Mouse (Mus musculus): ENCODE measurements around the gene Gpc4. TPM values are rescaled to one million over a fixed set of nuclear protein-coding genes. Genes with fewer than 3 reads are reported as not detected.

Gpc4 gene
- polyA plus RNA-seq, 1 experiment from 2014 or later = 36.2 TPM

- no peak for ATAC-seq (ENCODE audit: insufficient read depth)
- H3K27ac ChIP-seq (ENCODE audit: low read depth) = no peak overlapping the region
- no peaks in the 10 kb centered on the region for H3K9me3 ChIP-seq (ENCODE audit: low read depth, low read length)
- TF ChIP-seq CTCF (IDR thresholded peaks at IDR 0.05; ENCODE audit: low read depth) = no peak
- H3K4me3 ChIP-seq (ENCODE audit: low read depth, low read length) = no peak overlapping the region
- no peak for DNase-seq
- H3K4me2 ChIP-seq = no peak overlapping the region
- H3K36me3 ChIP-seq (ENCODE audit: insufficient read depth) = no peaks in the 10 kb centered on the region
- no peaks in the 10 kb centered on the region for H3K27me3 ChIP-seq (ENCODE audit: insufficient read depth, low read length)
- no peaks in the 10 kb centered on the region for H3K4me1 ChIP-seq (ENCODE audit: insufficient read depth)
- H3K9ac ChIP-seq = no peak overlapping the region
These were observed 19.5 kb downstream of the Gpc4 start for GRCm38 (mm10) chrX:52145563-52145962.

- H3K4me2 ChIP-seq = no peak overlapping the region
- no peak overlapping the region for H3K4me3 ChIP-seq (ENCODE audit: low read depth, low read length)
- H3K36me3 ChIP-seq (ENCODE audit: insufficient read depth) = no peaks in the 10 kb centered on the region
- no peaks in the 10 kb centered on the region for H3K27me3 ChIP-seq (ENCODE audit: insufficient read depth, low read length)
- no peak for DNase-seq
- H3K27ac ChIP-seq (ENCODE audit: low read depth) = no peak overlapping the region
- no peaks in the 10 kb centered on the region for H3K4me1 ChIP-seq (ENCODE audit: insufficient read depth)
- no peak overlapping the region for H3K9ac ChIP-seq
- no peak for ATAC-seq (ENCODE audit: insufficient read depth)
- 70% methylated on average over 7 of the region's 7 CpGs for WGBS
- no peaks in the 10 kb centered on the region for H3K9me3 ChIP-seq (ENCODE audit: low read depth, low read length)
- TF ChIP-seq CTCF (IDR thresholded peaks at IDR 0.05; ENCODE audit: low read depth) = no peak
These were observed 20.6 kb downstream of the Gpc4 start for GRCm38 (mm10) chrX:52144491-52144890.

- Histone ChIP-seq H3K9me3 (ENCODE audit: low read depth, low read length) (no peaks in the 10 kb centered on the region), H3K9ac (no peak overlapping the region), H3K4me2 (no peak overlapping the region), H3K27me3 (ENCODE audit: insufficient read depth, low read length) (no peaks in the 10 kb centered on the region), H3K36me3 (ENCODE audit: insufficient read depth) (no peaks in the 10 kb centered on the region), H3K4me3 (ENCODE audit: low read depth, low read length) (no peak overlapping the region), H3K4me1 (ENCODE audit: insufficient read depth) (no peaks in the 10 kb centered on the region), H3K27ac (ENCODE audit: low read depth) (no peak overlapping the region)
- DNase-seq (no peak), ATAC-seq (ENCODE audit: insufficient read depth) (no peak)
- TF ChIP-seq CTCF (IDR thresholded peaks at IDR 0.05; ENCODE audit: low read depth) = no peak
These were observed 24.7 kb downstream of the Gpc4 start for GRCm38 (mm10) chrX:52140316-52140715.

GRCm38 (mm10) chrX:52138461-52139075 lies 26.5 kb downstream of the Gpc4 start:
- no peaks in the 10 kb centered on the region for H3K27me3 ChIP-seq (ENCODE audit: insufficient read depth, low read length)
- H3K4me1 ChIP-seq (ENCODE audit: insufficient read depth) = no peaks in the 10 kb centered on the region
- no peak overlapping the region for H3K27ac ChIP-seq (ENCODE audit: low read depth)
- H3K4me3 ChIP-seq (ENCODE audit: low read depth, low read length) = no peak overlapping the region
- H3K4me2 ChIP-seq = no peak overlapping the region
- DNase-seq (no peak), ATAC-seq (ENCODE audit: insufficient read depth) (no peak)
- WGBS = 86% methylated on average over 2 of the region's 2 CpGs
- H3K9me3 ChIP-seq (ENCODE audit: low read depth, low read length) = no peaks in the 10 kb centered on the region
- H3K36me3 ChIP-seq (ENCODE audit: insufficient read depth) = no peaks in the 10 kb centered on the region
- no peak overlapping the region for H3K9ac ChIP-seq
- TF ChIP-seq CTCF (IDR thresholded peaks at IDR 0.05; ENCODE audit: low read depth) = no peak

GRCm38 (mm10) chrX:52138033-52138432 lies 27.0 kb downstream of the Gpc4 start:
- Histone ChIP-seq H3K4me2 (no peak overlapping the region), H3K27ac (ENCODE audit: low read depth) (no peak overlapping the region), H3K36me3 (ENCODE audit: insufficient read depth) (no peaks in the 10 kb centered on the region), H3K27me3 (ENCODE audit: insufficient read depth, low read length) (no peaks in the 10 kb centered on the region), H3K4me3 (ENCODE audit: low read depth, low read length) (no peak overlapping the region), H3K4me1 (ENCODE audit: insufficient read depth) (no peaks in the 10 kb centered on the region), H3K9me3 (ENCODE audit: low read depth, low read length) (no peaks in the 10 kb centered on the region), H3K9ac (no peak overlapping the region)
- DNase-seq = no peak
- no peak for ATAC-seq (ENCODE audit: insufficient read depth)
- WGBS = 74% methylated on average over 5 of the region's 5 CpGs
- no peak for TF ChIP-seq CTCF (IDR thresholded peaks at IDR 0.05; ENCODE audit: low read depth)

- WGBS = 78% methylated on average over 5 of the region's 5 CpGs
- no peak overlapping the region for H3K27ac ChIP-seq (ENCODE audit: low read depth)
- no peak for DNase-seq
- H3K9ac ChIP-seq = no peak overlapping the region
- TF ChIP-seq CTCF (IDR thresholded peaks at IDR 0.05; ENCODE audit: low read depth) = no peak
- H3K4me1 ChIP-seq (ENCODE audit: insufficient read depth) = no peaks in the 10 kb centered on the region
- no peaks in the 10 kb centered on the region for H3K36me3 ChIP-seq (ENCODE audit: insufficient read depth)
- no peak overlapping the region for H3K4me3 ChIP-seq (ENCODE audit: low read depth, low read length)
- H3K9me3 ChIP-seq (ENCODE audit: low read depth, low read length) = no peaks in the 10 kb centered on the region
- no peak overlapping the region for H3K4me2 ChIP-seq
- H3K27me3 ChIP-seq (ENCODE audit: insufficient read depth, low read length) = no peaks in the 10 kb centered on the region
- ATAC-seq (ENCODE audit: insufficient read depth) = no peak
These were observed 28.5 kb downstream of the Gpc4 start for GRCm38 (mm10) chrX:52136525-52136924.

GRCm38 (mm10) chrX:52129604-52130003 lies 35.4 kb downstream of the Gpc4 start:
- Histone ChIP-seq H3K36me3 (ENCODE audit: insufficient read depth) (no peaks in the 10 kb centered on the region), H3K27ac (ENCODE audit: low read depth) (no peak overlapping the region), H3K4me3 (ENCODE audit: low read depth, low read length) (no peak overlapping the region), H3K4me1 (ENCODE audit: insufficient read depth) (no peaks in the 10 kb centered on the region), H3K4me2 (no peak overlapping the region), H3K27me3 (ENCODE audit: insufficient read depth, low read length) (no peaks in the 10 kb centered on the region), H3K9ac (no peak overlapping the region), H3K9me3 (ENCODE audit: low read depth, low read length) (no peaks in the 10 kb centered on the region)
- no peak for TF ChIP-seq CTCF (IDR thresholded peaks at IDR 0.05; ENCODE audit: low read depth)
- DNase-seq (no peak), ATAC-seq (ENCODE audit: insufficient read depth) (no peak)
- WGBS = 83% methylated on average over 1 of the region's 1 CpGs

- WGBS = 67% methylated on average over 4 of the region's 4 CpGs
- TF ChIP-seq CTCF (IDR thresholded peaks at IDR 0.05; ENCODE audit: low read depth) = no peak
- Histone ChIP-seq H3K4me3 (ENCODE audit: low read depth, low read length) (no peak overlapping the region), H3K27me3 (ENCODE audit: insufficient read depth, low read length) (no peaks in the 10 kb centered on the region), H3K36me3 (ENCODE audit: insufficient read depth) (no peaks in the 10 kb centered on the region), H3K9ac (no peak overlapping the region), H3K4me2 (no peak overlapping the region), H3K27ac (ENCODE audit: low read depth) (no peak overlapping the region), H3K4me1 (ENCODE audit: insufficient read depth) (no peaks in the 10 kb centered on the region), H3K9me3 (ENCODE audit: low read depth, low read length) (no peaks in the 10 kb centered on the region)
- ATAC-seq (ENCODE audit: insufficient read depth) (no peak), DNase-seq (peak; percentile 11)
These were observed 36.3 kb downstream of the Gpc4 start for GRCm38 (mm10) chrX:52128794-52129193.
